Mouse (Mus musculus) CH12.LX (cell line): ENCODE results near the gene Macrod1. TPM values are rescaled to one million over a fixed set of nuclear protein-coding genes. Genes with fewer than 3 reads are reported as not detected.
A peak's percentile ranks its signal among the peaks of the same experiment; 100 is the strongest.

Experiments
- DNase-seq: peaks from one replicate; pipeline ENCODE4 v3.0.0-alpha.2; 2013; ENCODE audit errors: extremely low read depth
- H3K27ac ChIP-seq: 2 replicates; pipeline ENCODE4 v1.5.1; 2012; ENCODE audit warnings: low read depth, mild to moderate bottlenecking, control low read depth, moderate library complexity; ENCODE audit not compliant: insufficient read depth
- H3K27me3 ChIP-seq: replicated peaks from 2 replicates; pipeline ENCODE3; 2012; ENCODE audit warnings: inconsistent platforms
- H3K36me3 ChIP-seq, 2 experiments: replicated peaks in 1 of 2; 2 replicates each; pipeline versions ENCODE3 to v1.6.1; 2012; ENCODE audit warnings: inconsistent platforms in 1 of 2, low read length in 1 of 2, mild to moderate bottlenecking in 1 of 2, mixed read lengths in 1 of 2, moderate library complexity in 1 of 2; ENCODE audit not compliant: control insufficient read depth in 1 of 2, insufficient read depth in 1 of 2
- H3K4me1 ChIP-seq, 2 experiments: 2 replicates each; pipeline ENCODE4 v1.6.1; 2012; ENCODE audit warnings: inconsistent platforms in 1 of 2, moderate library complexity in 1 of 2; ENCODE audit not compliant: insufficient read depth in 2 of 2, control insufficient read depth in 1 of 2
- H3K4me2 ChIP-seq: 2 replicates; pipeline ENCODE4 v1.6.1; 2012; ENCODE audit warnings: low read depth, mild to moderate bottlenecking, control low read depth; ENCODE audit not compliant: poor library complexity, insufficient read depth, severe bottlenecking
- H3K4me3 ChIP-seq, 3 experiments: fragments of 150-350 bp in 1 of 3; sonication (generic) in 1 of 3; replicated peaks in 1 of 3; 2 replicates each; pipeline versions ENCODE3 to v1.5.1; 2011 to 2012; ENCODE audit warnings: low read depth in 2 of 3, low read length in 2 of 3, mild to moderate bottlenecking in 2 of 3, moderate library complexity in 2 of 3, control low read depth in 1 of 3, improper control_type of control experiment in 1 of 3, inconsistent platforms in 1 of 3, mixed read lengths in 1 of 3; ENCODE audit not compliant: poor library complexity in 1 of 3
- H3K79me2 ChIP-seq: replicated peaks from 2 replicates; pipeline ENCODE4 v1.6.1; 2012; ENCODE audit warnings: mild to moderate bottlenecking, moderate library complexity; ENCODE audit not compliant: control insufficient read depth, poor library complexity, insufficient read depth, severe bottlenecking; ENCODE audit errors: extremely low read depth
- H3K9ac ChIP-seq: 2 replicates; pipeline ENCODE4 v1.6.1; 2012; ENCODE audit warnings: low read depth, mild to moderate bottlenecking, control low read depth, moderate library complexity; ENCODE audit not compliant: insufficient read depth
- H3K9me3 ChIP-seq: replicated peaks from 2 replicates; pipeline ENCODE3; 2012; ENCODE audit warnings: low read length, inconsistent platforms, mixed read lengths
- BHLHE40 ChIP-seq: IDR thresholded peaks from 2 replicates; pipeline ENCODE4 v1.6.1; 2011; ENCODE audit warnings: mild to moderate bottlenecking, low read depth, low read length, improper control_type of control experiment
- ELF1 ChIP-seq: IDR thresholded peaks from 2 replicates; pipeline ENCODE4 v1.6.1; 2014; ENCODE audit warnings: low read depth, mild to moderate bottlenecking, inconsistent platforms, low read length, improper control_type of control experiment
- GABPA ChIP-seq: IDR thresholded peaks from 2 replicates; pipeline ENCODE4 v1.6.1; 2012; ENCODE audit warnings: low read depth, low read length, improper control_type of control experiment, inconsistent platforms; ENCODE audit not compliant: insufficient replicate concordance
- IRF4 ChIP-seq: IDR thresholded peaks from 2 replicates; pipeline ENCODE4 v1.6.1; 2014; ENCODE audit warnings: low read depth, mild to moderate bottlenecking, inconsistent platforms, low read length, improper control_type of control experiment
- JUN ChIP-seq: IDR thresholded peaks from 2 replicates; pipeline ENCODE4 v1.6.1; 2011; ENCODE audit warnings: low read depth, mild to moderate bottlenecking, low read length, improper control_type of control experiment, moderate library complexity; ENCODE audit not compliant: insufficient read depth
- JUND ChIP-seq: conservative IDR thresholded peaks from 2 replicates; pipeline ENCODE4 v1.6.1; 2011; ENCODE audit warnings: low read depth, low read length, improper control_type of control experiment
- KAT2A ChIP-seq: IDR thresholded peaks from 2 replicates; pipeline ENCODE4 v1.6.1; 2012; ENCODE audit warnings: low read length, improper control_type of control experiment, inconsistent platforms; ENCODE audit not compliant: insufficient replicate concordance
- MAFK ChIP-seq: IDR thresholded peaks from 2 replicates; pipeline ENCODE4 v1.6.1; 2011; ENCODE audit warnings: low read length, improper control_type of control experiment; ENCODE audit not compliant: insufficient replicate concordance
- MAZ ChIP-seq: IDR thresholded peaks from 2 replicates; pipeline ENCODE4 v1.6.1; 2012; ENCODE audit warnings: low read depth, mild to moderate bottlenecking, inconsistent platforms, low read length, improper control_type of control experiment, moderate library complexity
- MYC ChIP-seq: IDR thresholded peaks from 2 replicates; pipeline ENCODE4 v1.6.1; 2011; ENCODE audit warnings: low read depth, mild to moderate bottlenecking, improper control_type of control experiment, low read length
- RAD21 ChIP-seq: IDR thresholded peaks from 2 replicates; pipeline ENCODE4 v1.6.1; 2011; ENCODE audit warnings: low read depth, mild to moderate bottlenecking, low read length, improper control_type of control experiment, moderate library complexity
- RCOR1 ChIP-seq: conservative IDR thresholded peaks from 2 replicates; pipeline ENCODE4 v1.6.1; 2012; ENCODE audit warnings: low read depth, mild to moderate bottlenecking, inconsistent platforms, low read length, improper control_type of control experiment
- SIN3A ChIP-seq: IDR thresholded peaks from 2 replicates; pipeline ENCODE4 v1.6.1; 2012; ENCODE audit warnings: low read length, improper control_type of control experiment, inconsistent platforms
- TBP ChIP-seq: conservative IDR thresholded peaks from 2 replicates; pipeline ENCODE4 v1.6.1; 2011; ENCODE audit warnings: low read depth, low read length, improper control_type of control experiment
- UBTF ChIP-seq: IDR thresholded peaks from 2 replicates; pipeline ENCODE4 v1.6.1; 2012; ENCODE audit warnings: low read depth, mild to moderate bottlenecking, inconsistent platforms, low read length, improper control_type of control experiment, moderate library complexity
- USF1 ChIP-seq: IDR thresholded peaks from 2 replicates; pipeline ENCODE4 v1.6.1; 2014; ENCODE audit warnings: low read depth, mild to moderate bottlenecking, inconsistent platforms, low read length, improper control_type of control experiment
- USF2 ChIP-seq: conservative IDR thresholded peaks from 2 replicates; pipeline ENCODE4 v1.6.1; 2011; ENCODE audit warnings: low read depth, low read length, improper control_type of control experiment
- ZC3H11A ChIP-seq: IDR thresholded peaks from 2 replicates; pipeline ENCODE4 v1.6.1; 2012; ENCODE audit warnings: low read depth, mild to moderate bottlenecking, inconsistent platforms, low read length, improper control_type of control experiment
- ZMIZ1 ChIP-seq: IDR thresholded peaks from 2 replicates; pipeline ENCODE4 v1.6.1; 2012; ENCODE audit warnings: low read depth, mild to moderate bottlenecking, inconsistent platforms, low read length, improper control_type of control experiment
- ZNF384 ChIP-seq: IDR thresholded peaks from 2 replicates; pipeline ENCODE4 v1.6.1; 2012; ENCODE audit warnings: low read depth, low read length, improper control_type of control experiment, inconsistent platforms
- dilution Hi-C: fragments of 300-500 bp; cut with MboI; formaldehyde crosslinking; loops from 2 replicates; pipeline ENCODE4 v1.14.3; 2020; ENCODE audit warnings: low sequenced_read_pairs; ENCODE audit not compliant: extremely low pct_unique_long_range_greater_than_20kb, extremely low pct_ligation_motif_present
- in situ Hi-C: fragments of 300-500 bp; cut with MboI; formaldehyde crosslinking; loops from 3 replicates; pipeline ENCODE4 v1.14.3; 2019; ENCODE audit warnings: low sequenced_read_pairs, low pct_ligation_motif_present, low pct_unique_long_range_greater_than_20kb, mixed read lengths
- polyA plus RNA-seq: library from polyadenylated mRNA; unstranded; fragments of >175 nt; gene quantifications from 2 replicates; pipeline ENCODE4 v1.2.1, GENCODE M21; 2012; ENCODE audit warnings: low read depth; ENCODE audit not compliant: insufficient read length
- total RNA-seq, 2 experiments: library from RNA; depleted of rRNA; stranded (reverse); fragments of 300-350 nt in 1 of 2; fragments of >200 nt in 1 of 2; gene quantifications; 2 replicates each; pipeline ENCODE4 v1.2.3; 2012 to 2014

Gene Macrod1
- total and polyA plus RNA-seq, 3 experiments: 1.0 TPM; not detected in 2

GRCm38 (mm10) chr19:7170916-7171315, 114.3 kb downstream of the Macrod1 start:
- Histone ChIP-seq H3K27ac (no peak overlapping the region), H3K79me2 (no peaks in the 10 kb centered on the region), H3K36me3 (no peaks in the 10 kb centered on the region), H3K4me1 (peaks cover 2 to 11% of the 10 kb centered on the region in 2 experiments; a peak in 2 of 4 replicates), H3K9me3 (peaks cover 4% of the 10 kb centered on the region), H3K9ac (no peak overlapping the region), H3K27me3 (peaks cover 86% of the 10 kb centered on the region), H3K4me2 (no peak overlapping the region), H3K4me3 (no peak overlapping the region)
- in situ Hi-C loops: no loop called here
- dilution Hi-C loops: no loop called here
- DNase-seq: no peak
- TF ChIP-seq JUND (no peak), KAT2A (no peak), UBTF (no peak), ZC3H11A (no peak), MAFK (no peak), JUN (no peak), ZNF384 (no peak), ELF1 (no peak), SIN3A (no peak), USF1 (no peak), IRF4 (no peak), RCOR1 (no peak), MAZ (no peak), USF2 (no peak), BHLHE40 (no peak)

- Histone ChIP-seq H3K27ac (no peak overlapping the region), H3K27me3 (peaks cover 87% of the 10 kb centered on the region), H3K4me2 (no peak overlapping the region), H3K4me1 (peaks cover 2 to 11% of the 10 kb centered on the region in 2 experiments; a peak in 2 of 4 replicates), H3K9me3 (no peaks in the 10 kb centered on the region), H3K79me2 (no peaks in the 10 kb centered on the region), H3K36me3 (no peaks in the 10 kb centered on the region), H3K4me3 (no peak overlapping the region), H3K9ac (no peak overlapping the region)
- dilution Hi-C loops (no loop called here), in situ Hi-C loops (no loop called here)
- peak; percentile 6 for DNase-seq
- no peak for TF ChIP-seq ZC3H11A
- TF ChIP-seq UBTF: no peak
- TF ChIP-seq MAFK: no peak
- no peak for TF ChIP-seq RAD21
- no peak for TF ChIP-seq RCOR1
- no peak for TF ChIP-seq BHLHE40
- TF ChIP-seq GABPA: no peak
- TF ChIP-seq TBP: no peak
- TF ChIP-seq KAT2A: no peak
- no peak for TF ChIP-seq ZMIZ1
- TF ChIP-seq USF2: no peak
- no peak for TF ChIP-seq MYC
Measured at GRCm38 (mm10) chr19:7171447-7171846, 114.8 kb downstream of the Macrod1 start.
